In the genomic region with DNA sequence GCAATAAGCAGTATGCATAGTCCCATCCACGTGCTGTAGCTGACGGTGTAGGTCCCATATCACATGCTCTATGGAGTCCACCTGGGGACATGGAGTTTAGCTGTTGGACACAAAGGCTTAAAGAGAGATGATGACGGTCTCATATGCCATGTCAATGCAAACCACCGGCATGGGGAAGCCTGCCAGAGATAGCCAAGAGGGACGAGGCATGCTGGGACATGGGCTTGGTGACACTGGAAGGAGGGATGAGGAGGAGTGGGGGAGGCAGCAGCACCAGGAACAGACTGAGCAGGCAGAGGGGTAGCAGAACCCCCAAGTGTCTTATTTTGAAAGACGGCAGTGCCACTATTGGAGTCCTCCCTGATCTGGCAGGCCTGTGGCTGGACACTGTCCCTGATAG, we compare ENCODE assay signal across 16 mouse cellular contexts. TPM values are rescaled to one million over a fixed set of nuclear protein-coding genes. Genes with fewer than 3 reads are reported as not detected.
"Had no signal": no experiment of that assay in that cellular context is flagged by ENCODE, and none has a peak within 500 bp of the region (broad histone marks: within the 10 kb centered on the region; RNA-seq: fewer than 3 reads in every experiment).

No protein-coding gene starts in this region.

- DNase-seq: kidney, postnatal 14 days; kidney, postnatal 4 days; left cerebral cortex, postnatal 4 days; liver, postnatal 0 days; lung, embryonic 14.5 days; midbrain, embryonic 14.5 days; thymus, adult 18-20 months; thymus, postnatal 36 days had no signal

- H3K27me3 ChIP-seq: limb, embryonic 12.5 days; limb, embryonic 15.5 days had no signal

- H3K4me3 ChIP-seq: limb, embryonic 12.5 days; limb, embryonic 15.5 days had no signal

- H3K27ac ChIP-seq: limb, embryonic 12.5 days; limb, embryonic 15.5 days; liver, embryonic 14.5 days; macrophage had no signal

- H3K9me3 ChIP-seq: limb, embryonic 12.5 days; limb, embryonic 15.5 days had no signal

- H3K4me1 ChIP-seq: limb, embryonic 12.5 days had no signal

- H3K36me3 ChIP-seq: limb, embryonic 12.5 days; limb, embryonic 15.5 days had no signal

RNA-seq across cellular contexts. Expression of a gene that starts 5.0 kb away (rescaled TPM):
- total RNA-seq: layer of hippocampus, postnatal 14 days; midbrain, postnatal 0 days had no signal
- polyA plus RNA-seq: liver, embryonic 11.5 days; liver, postnatal 0 days; macrophage; neural tube, embryonic 11.5 days had no signal
